Mouse (Mus musculus) megakaryocyte, embryonic 14.5 days (primary cell): ENCODE data around the gene Gramd4. TPM values are rescaled to one million over a fixed set of nuclear protein-coding genes. Genes with fewer than 3 reads are reported as not detected.
"Not testable (repeated sequence)": the region's sequence is repeated elsewhere in the genome, so short reads cannot be mapped to it uniquely, and the experiment has no call there.

Experiments used
- H3K27me3 ChIP-seq: replicated peaks from 2 replicates; pipeline ENCODE3; 2012; ENCODE audit warnings: inconsistent platforms
- H3K36me3 ChIP-seq: replicated peaks from 2 replicates; pipeline ENCODE3; 2012; ENCODE audit warnings: low read length, inconsistent platforms, mixed read lengths
- H3K4me1 ChIP-seq: 2 replicates; pipeline ENCODE4 v1.6.1; 2012; ENCODE audit warnings: inconsistent platforms
- H3K4me3 ChIP-seq: replicated peaks from 2 replicates; pipeline ENCODE3; 2012; ENCODE audit warnings: moderate library complexity, mild to moderate bottlenecking, inconsistent platforms
- H3K9me3 ChIP-seq: 2 replicates; pipeline ENCODE4 v1.6.1; 2012; ENCODE audit warnings: inconsistent platforms
- FLI1 ChIP-seq: IDR thresholded peaks from 2 replicates; pipeline ENCODE4 v1.6.1; 2012; ENCODE audit warnings: low read length, inconsistent platforms, mixed read lengths
- GATA1 ChIP-seq: IDR thresholded peaks from 3 replicates; pipeline ENCODE4 v1.6.1; 2012; ENCODE audit warnings: mixed read lengths, low read length, inconsistent platforms, borderline replicate concordance
- polyA plus RNA-seq: library from polyadenylated mRNA; stranded (reverse); fragments of >175 nt; gene quantifications from 2 replicates; pipeline ENCODE4 v1.2.3, GENCODE M21; 2012; ENCODE audit warnings: low replicate concordance; ENCODE audit not compliant: insufficient read depth

Gramd4 gene
- polyA plus RNA-seq, 1 experiment: 5.0 TPM

DNA sequence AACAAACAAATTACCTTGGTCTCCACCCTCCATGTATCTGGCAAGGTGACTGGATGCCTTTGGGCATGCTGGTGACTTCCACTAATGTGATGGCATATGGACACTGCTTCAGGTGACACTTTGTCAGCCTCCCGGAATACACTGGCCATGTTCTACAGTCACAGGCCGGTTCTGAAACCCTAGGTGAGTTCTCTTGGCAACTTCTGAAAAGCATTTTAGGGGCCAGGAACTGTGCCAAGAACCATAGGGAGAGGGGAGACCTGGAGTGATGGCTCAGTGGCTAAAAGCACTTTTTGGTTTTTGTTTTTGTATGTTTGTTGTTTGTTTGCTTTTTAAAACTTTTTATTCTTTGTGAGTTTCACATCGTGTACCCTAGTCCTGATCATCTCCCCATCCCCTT, 8.0 kb upstream of the Gramd4 start:
- H3K27me3 ChIP-seq: peaks cover 4% of the 10 kb centered on the region
- TF ChIP-seq GATA1: no peak
- no peak for TF ChIP-seq FLI1
- H3K36me3 ChIP-seq: no peaks in the 10 kb centered on the region
- H3K9me3 ChIP-seq: no peaks in the 10 kb centered on the region
- H3K4me1 ChIP-seq: peaks cover 37% of the 10 kb centered on the region
- no peak overlapping the region for H3K4me3 ChIP-seq

DNA sequence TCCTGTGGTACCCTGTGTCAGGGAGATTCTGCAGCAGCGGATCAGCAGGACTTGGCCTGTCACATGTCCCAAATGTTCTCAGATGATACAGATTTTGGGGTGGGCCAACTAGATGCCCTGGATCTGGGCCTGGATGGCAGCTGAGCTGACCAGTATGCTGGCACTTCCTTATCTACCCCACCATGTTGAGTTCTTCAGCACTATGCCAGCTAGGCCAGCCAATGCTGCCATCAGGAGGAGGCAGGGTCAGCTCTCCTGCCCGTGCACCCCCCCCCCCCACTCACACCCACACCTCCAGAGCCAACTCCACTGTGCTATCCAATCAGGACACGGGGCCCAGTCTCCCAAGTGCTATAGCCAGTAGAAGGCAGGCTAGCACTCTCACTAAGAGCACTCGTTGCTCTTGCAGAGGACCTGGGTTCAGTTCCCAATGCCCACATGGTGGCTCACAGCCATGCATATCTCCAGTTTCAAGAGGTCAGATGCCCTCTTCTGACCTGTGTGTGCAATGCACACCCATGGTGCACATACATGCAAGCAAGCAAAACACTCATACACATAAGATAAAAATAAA, 7.2 kb upstream of the Gramd4 start:
- Histone ChIP-seq H3K4me1 (peaks cover 42% of the 10 kb centered on the region), H3K27me3 (peaks cover under 1% of the 10 kb centered on the region), H3K36me3 (no peaks in the 10 kb centered on the region), H3K9me3 (no peaks in the 10 kb centered on the region), H3K4me3 (peak overlapping the region; percentile 14)
- TF ChIP-seq GATA1 (no peak), FLI1 (no peak)

DNA sequence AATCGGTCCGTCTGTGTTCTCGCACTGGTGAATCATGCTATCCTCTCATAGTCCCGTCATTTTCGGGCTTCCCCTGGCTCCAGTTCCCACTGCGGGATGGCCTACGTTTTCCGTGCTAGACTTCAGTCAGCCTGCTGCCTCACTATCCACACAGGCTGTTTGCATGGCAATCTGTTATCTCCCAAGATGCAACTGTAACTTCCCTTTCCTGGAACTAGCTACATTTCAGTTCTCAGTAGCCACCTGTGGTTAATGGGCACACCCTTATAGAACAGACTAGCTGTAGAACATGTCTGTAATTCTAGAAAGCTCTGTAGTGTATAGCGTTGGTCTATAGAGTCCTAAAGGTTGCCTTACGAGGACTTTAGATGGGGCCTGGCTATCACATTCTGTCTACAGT, 6.3 kb upstream of the Gramd4 start:
- peaks cover 50% of the 10 kb centered on the region for H3K4me1 ChIP-seq

DNA sequence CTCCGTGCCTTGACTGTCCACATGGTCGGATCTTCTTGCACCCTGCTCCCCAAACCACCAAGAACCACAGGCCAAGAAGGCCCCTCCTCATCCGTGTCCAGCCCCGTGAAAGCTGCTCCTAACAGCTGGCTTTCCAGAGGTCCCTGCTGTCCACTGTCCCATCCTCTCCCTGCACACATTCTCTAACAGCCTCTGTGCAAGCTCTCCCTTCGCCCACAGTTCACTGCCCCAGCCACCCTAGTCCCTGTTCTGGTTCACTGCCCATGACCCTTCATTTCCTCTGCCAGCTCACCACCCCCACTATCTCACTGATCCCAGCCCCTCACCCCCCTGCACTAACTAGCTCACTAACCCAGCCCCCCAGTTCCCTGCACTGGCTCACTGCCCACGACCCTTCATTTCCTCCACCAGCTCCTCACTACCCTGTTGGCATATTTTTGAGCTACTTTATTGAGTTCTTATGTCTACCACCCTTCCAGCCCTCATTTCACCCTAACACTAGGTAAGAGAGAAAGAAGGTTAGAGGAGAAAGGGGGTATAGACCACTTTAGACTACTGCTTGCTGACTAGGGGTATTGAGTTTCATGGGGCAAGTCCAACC, 5.5 kb upstream of the Gramd4 start:
- H3K4me1 ChIP-seq: peaks cover 58% of the 10 kb centered on the region
- no peaks in the 10 kb centered on the region for H3K27me3 ChIP-seq
- H3K4me3 ChIP-seq: peak overlapping the region; percentile 25
- H3K36me3 ChIP-seq: no peaks in the 10 kb centered on the region
- TF ChIP-seq FLI1 (no peak), GATA1 (no peak)
- peaks cover 5% of the 10 kb centered on the region for H3K9me3 ChIP-seq

More for the DNA sequence above, 6.3 kb upstream of the Gramd4 start:
- Histone ChIP-seq H3K4me3 (peak overlapping the region; percentile 72), H3K27me3 (no peaks in the 10 kb centered on the region), H3K36me3 (no peaks in the 10 kb centered on the region), H3K9me3 (no peaks in the 10 kb centered on the region)
- TF ChIP-seq FLI1 (no peak), GATA1 (no peak)

DNA sequence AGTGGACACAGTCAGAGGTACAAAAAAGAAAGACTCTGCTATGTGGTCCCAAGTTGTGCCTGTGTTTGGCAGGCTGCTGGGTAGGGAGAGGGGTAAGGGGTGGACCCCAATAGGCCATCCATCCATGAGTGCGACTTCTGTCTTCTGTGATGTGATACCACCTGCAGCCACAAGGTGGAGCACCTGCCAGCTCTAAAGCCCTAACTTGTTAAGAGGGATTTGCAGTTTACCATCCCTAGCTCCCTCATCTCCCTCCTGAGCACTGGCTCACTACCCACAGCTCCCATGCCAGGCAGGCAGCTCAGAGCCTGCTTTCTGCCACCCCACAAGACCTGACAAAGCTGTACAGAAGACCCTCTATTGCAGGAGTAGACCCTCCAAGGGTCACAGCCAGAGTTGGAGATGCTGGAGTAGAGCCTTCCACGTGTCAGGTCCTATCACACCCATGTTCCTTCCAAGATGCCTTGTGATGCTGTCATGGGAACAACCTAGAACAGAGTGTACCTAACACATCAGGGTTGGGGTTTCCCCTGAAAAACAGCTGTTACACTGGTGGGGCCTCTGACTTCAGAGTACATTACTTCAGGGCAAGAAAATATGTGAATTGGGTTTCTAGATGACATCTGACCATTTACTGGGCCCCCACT, 3.5 kb upstream of the Gramd4 start:
- Histone ChIP-seq H3K36me3 (no peaks in the 10 kb centered on the region), H3K4me3 (no peak overlapping the region), H3K9me3 (peaks cover 11% of the 10 kb centered on the region), H3K4me1 (peaks cover 77% of the 10 kb centered on the region), H3K27me3 (peaks cover 4% of the 10 kb centered on the region)
- no peak for TF ChIP-seq FLI1
- no peak for TF ChIP-seq GATA1

DNA sequence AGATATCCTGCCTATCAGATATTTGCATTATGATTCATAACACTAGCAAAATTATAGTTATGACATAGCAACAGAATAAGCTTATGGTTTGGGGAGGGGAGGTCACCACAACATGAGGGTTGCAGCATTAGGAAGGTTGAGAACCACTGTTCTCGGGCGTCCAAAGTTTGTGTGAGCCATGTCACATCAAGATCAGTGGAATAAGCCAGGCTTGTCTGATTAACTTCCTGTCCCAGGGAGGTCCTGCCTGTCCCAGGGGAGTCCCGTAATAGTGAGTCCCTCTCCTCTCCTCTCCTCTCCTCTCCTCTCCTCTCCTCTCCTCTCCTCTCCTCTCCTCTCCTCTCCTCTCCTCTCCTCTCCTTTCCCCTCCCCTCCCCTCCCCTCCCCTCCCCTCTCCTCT, 2.6 kb upstream of the Gramd4 start:
- H3K4me1 ChIP-seq: peaks cover 86% of the 10 kb centered on the region
- not testable (repeated sequence) for H3K36me3 ChIP-seq, H3K4me3 ChIP-seq
- H3K9me3 ChIP-seq: peaks cover 11% of the 10 kb centered on the region
- H3K27me3 ChIP-seq: peaks cover 13% of the 10 kb centered on the region

DNA sequence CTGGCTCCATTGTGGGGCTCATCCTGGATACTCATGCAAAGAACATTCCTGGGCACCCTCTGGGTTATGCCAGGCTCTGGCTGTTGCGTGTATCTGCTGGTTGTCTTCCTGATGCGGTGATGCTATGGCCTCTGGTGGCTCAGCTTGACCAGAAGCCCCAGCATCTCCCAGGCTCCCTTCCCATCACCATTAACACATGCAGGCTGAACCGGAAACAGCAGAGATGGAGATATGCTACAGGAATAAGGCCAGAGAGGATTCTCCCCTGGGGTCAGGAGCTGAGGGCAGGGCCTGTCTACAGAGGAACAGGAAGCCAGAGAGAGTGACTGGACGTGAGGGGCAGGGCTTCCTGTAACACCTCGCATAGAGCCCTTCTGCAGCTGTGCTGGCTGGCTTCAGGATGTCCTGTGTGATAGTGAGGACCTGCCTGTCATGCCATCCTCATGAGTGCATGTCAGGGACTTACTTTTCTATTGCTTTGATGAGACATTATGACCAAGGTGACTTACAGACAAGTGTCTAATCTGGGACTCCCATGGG, 1.2 kb upstream of the Gramd4 start:
- TF ChIP-seq FLI1 (no peak), GATA1 (no peak)
- Histone ChIP-seq H3K27me3 (peaks cover 25% of the 10 kb centered on the region), H3K4me3 (peak overlapping the region; percentile 51), H3K9me3 (peaks cover 11% of the 10 kb centered on the region), H3K4me1 (peaks cover 86% of the 10 kb centered on the region), H3K36me3 (no peaks in the 10 kb centered on the region)

DNA sequence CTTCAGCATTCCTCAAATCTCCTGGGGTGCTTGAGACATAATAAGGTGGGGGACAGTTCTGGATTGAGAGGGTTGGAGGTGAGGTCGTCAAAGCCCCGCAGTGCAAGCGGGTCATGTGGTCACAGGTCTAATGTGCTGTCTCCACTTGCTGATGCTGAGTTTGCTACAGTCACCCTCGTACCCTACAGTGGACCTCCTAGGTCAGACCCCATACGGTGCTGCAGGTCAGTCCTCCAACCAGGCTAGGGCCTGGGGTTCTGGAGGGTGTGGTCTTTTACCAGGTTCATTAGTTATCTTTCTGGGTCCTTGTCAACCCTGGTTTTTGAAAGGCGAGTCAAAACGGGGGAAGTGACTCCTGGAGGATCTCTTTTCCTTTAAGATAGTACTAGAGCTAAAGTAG, 413 bp downstream of the Gramd4 start:
- peak overlapping the region; percentile 98 for H3K4me3 ChIP-seq

DNA sequence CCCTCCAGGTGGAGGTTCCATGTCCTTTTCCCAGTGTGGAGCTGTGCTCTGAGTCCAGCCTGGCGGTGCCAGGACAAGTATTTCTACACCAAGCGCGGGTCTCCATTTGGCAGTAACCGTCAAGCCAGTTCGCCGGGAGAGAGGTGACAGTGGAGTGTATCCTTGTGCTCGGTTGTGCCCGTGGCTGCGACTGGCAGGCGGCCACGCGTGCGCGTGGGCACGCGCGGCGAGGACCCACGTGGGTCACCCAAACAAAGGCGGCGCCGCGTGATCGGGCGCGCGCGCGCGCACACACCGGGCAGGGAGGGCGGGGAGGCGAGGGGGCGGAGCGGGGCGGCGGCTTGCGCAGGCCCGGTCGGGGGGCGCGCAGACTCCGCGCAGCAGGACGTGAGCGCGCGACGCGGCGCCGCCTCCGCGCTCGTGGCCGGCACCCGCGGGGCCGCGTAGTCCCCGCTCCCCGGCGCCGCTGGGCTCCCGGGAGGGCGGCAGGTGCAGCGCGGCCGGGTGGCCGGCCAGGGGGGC, 960 bp downstream of the Gramd4 start:
- Histone ChIP-seq H3K4me1 (peaks cover 95% of the 10 kb centered on the region), H3K36me3 (no peaks in the 10 kb centered on the region), H3K4me3 (peak overlapping the region; percentile 98), H3K9me3 (peaks cover 11% of the 10 kb centered on the region), H3K27me3 (peaks cover 36% of the 10 kb centered on the region)
- TF ChIP-seq GATA1 (no peak), FLI1 (no peak)

More for the DNA sequence above, 413 bp downstream of the Gramd4 start:
- Histone ChIP-seq H3K9me3 (peaks cover 11% of the 10 kb centered on the region), H3K36me3 (no peaks in the 10 kb centered on the region), H3K27me3 (peaks cover 32% of the 10 kb centered on the region), H3K4me1 (peaks cover 90% of the 10 kb centered on the region)
- TF ChIP-seq GATA1 (no peak), FLI1 (no peak)
